Mouse (Mus musculus): Measurements from ENCODE around the gene 1700029J07Rik. TPM values are rescaled to one million over a fixed set of nuclear protein-coding genes. Genes with fewer than 3 reads are reported as not detected.

Gene 1700029J07Rik
- polyA plus RNA-seq, 1 experiment from 2014 or later = 1.2 TPM

GRCm38 (mm10) chr8:46010306-46010705 is 35.3 kb upstream of the 1700029J07Rik start:
- no peak for ATAC-seq (ENCODE audit: low FRiP score, low TSS enrichment)
- no peak overlapping the region; the same call in 1 of the 2 replicates for H3K4me3 ChIP-seq (ENCODE audit: low read depth, low read length)
- peak overlapping the region; percentile 29 for H3K4me2 ChIP-seq (replicated peaks; ENCODE audit: low read depth)
- no peak overlapping the region for H3K27ac ChIP-seq (replicated peaks)
- WGBS = 73% methylated on average over 2 of the region's 2 CpGs
- H3K9ac ChIP-seq (ENCODE audit: low read length) = no peak overlapping the region
- H3K4me1 ChIP-seq (replicated peaks; ENCODE audit: control insufficient read depth, insufficient read depth) = no peaks in the 10 kb centered on the region
- H3K27me3 ChIP-seq (ENCODE audit: control insufficient read depth, insufficient read depth, low read length) = no peaks in the 10 kb centered on the region
- no peaks in the 10 kb centered on the region for H3K36me3 ChIP-seq (ENCODE audit: control insufficient read depth, insufficient read depth, low read length)
- TF ChIP-seq EP300 (optimal IDR thresholded peaks at IDR 0.05) = no peak
- TF ChIP-seq CTCF (IDR thresholded peaks at IDR 0.05; ENCODE audit: low read depth) = no peak
- DNase-seq (ENCODE audit: low spot score) = no peak
- H3K9me3 ChIP-seq (ENCODE audit: control insufficient read depth, low read length) = no peaks in the 10 kb centered on the region

GRCm38 (mm10) chr8:46007050-46007672 is 32.1 kb upstream of the 1700029J07Rik start:
- Histone ChIP-seq H3K27ac (replicated peaks) (no peak overlapping the region), H3K4me1 (replicated peaks; ENCODE audit: control insufficient read depth, insufficient read depth) (no peaks in the 10 kb centered on the region), H3K36me3 (ENCODE audit: control insufficient read depth, insufficient read depth, low read length) (no peaks in the 10 kb centered on the region), H3K4me3 (ENCODE audit: low read depth, low read length) (no peak overlapping the region), H3K9me3 (ENCODE audit: control insufficient read depth, low read length) (no peaks in the 10 kb centered on the region), H3K27me3 (ENCODE audit: control insufficient read depth, insufficient read depth, low read length) (no peaks in the 10 kb centered on the region), H3K9ac (ENCODE audit: low read length) (no peak overlapping the region), H3K4me2 (replicated peaks; ENCODE audit: low read depth) (no peak overlapping the region)
- DNase-seq (ENCODE audit: low spot score) = no peak
- TF ChIP-seq CTCF (IDR thresholded peaks at IDR 0.05; ENCODE audit: low read depth) = no peak
- TF ChIP-seq EP300 (optimal IDR thresholded peaks at IDR 0.05) = no peak
- WGBS = 36% methylated on average over 3 of the region's 3 CpGs
- ATAC-seq (ENCODE audit: low FRiP score, low TSS enrichment) = peak; percentile 67

GRCm38 (mm10) chr8:46005596-46005995 is 30.5 kb upstream of the 1700029J07Rik start, which contains the start of gene Ankrd37:
Ankrd37 (minus strand) TSS chr8:46005707.
- H3K27ac ChIP-seq (replicated peaks) = no peak within 1 kb of the TSS; the same call in 1 of the 2 replicates
- no peaks in the 10 kb centered on the region for H3K9me3 ChIP-seq (ENCODE audit: control insufficient read depth, low read length)
- H3K4me2 ChIP-seq (replicated peaks; ENCODE audit: low read depth) = no peak within 1 kb of the TSS
- no peaks in the 10 kb centered on the region for H3K4me1 ChIP-seq (replicated peaks; ENCODE audit: control insufficient read depth, insufficient read depth)
- H3K9ac ChIP-seq (ENCODE audit: low read length) = no peak within 1 kb of the TSS
- H3K36me3 ChIP-seq (ENCODE audit: control insufficient read depth, insufficient read depth, low read length) = no peaks in the 10 kb centered on the region
- H3K4me3 ChIP-seq (ENCODE audit: low read depth, low read length) = no peak within 1 kb of the TSS
- H3K27me3 ChIP-seq (ENCODE audit: control insufficient read depth, insufficient read depth, low read length) = no peaks in the 10 kb centered on the region
- TF ChIP-seq EP300 (optimal IDR thresholded peaks at IDR 0.05) (no peak), CTCF (IDR thresholded peaks at IDR 0.05; ENCODE audit: low read depth) (no peak)
- WGBS = 52% methylated on average over 4 of the region's 4 CpGs
- DNase-seq (ENCODE audit: low spot score) = no peak
- ATAC-seq (ENCODE audit: low FRiP score, low TSS enrichment) = no peak

- Histone ChIP-seq H3K36me3 (ENCODE audit: control insufficient read depth, insufficient read depth, low read length) (peaks cover 10% of the 10 kb centered on the region; the same call in 1 of the 2 replicates), H3K27ac (replicated peaks) (peak overlapping the region; percentile 97), H3K27me3 (ENCODE audit: control insufficient read depth, insufficient read depth, low read length) (no peaks in the 10 kb centered on the region), H3K4me1 (replicated peaks; ENCODE audit: control insufficient read depth, insufficient read depth) (no peaks in the 10 kb centered on the region), H3K9me3 (ENCODE audit: control insufficient read depth, low read length) (no peaks in the 10 kb centered on the region), H3K9ac (ENCODE audit: low read length) (peak overlapping the region; percentile 74), H3K4me2 (replicated peaks; ENCODE audit: low read depth) (peak overlapping the region; percentile 79), H3K4me3 (ENCODE audit: low read depth, low read length) (peak overlapping the region; percentile 57)
- DNase-seq (ENCODE audit: low spot score) (peak; percentile 99), ATAC-seq (ENCODE audit: low FRiP score, low TSS enrichment) (peak; percentile 99)
- TF ChIP-seq CTCF (IDR thresholded peaks at IDR 0.05; ENCODE audit: low read depth) (no peak; the same call in 1 of the 2 replicates), EP300 (optimal IDR thresholded peaks at IDR 0.05) (no peak)
- 5% methylated on average over 49 of the region's 55 CpGs for WGBS
Observed at GRCm38 (mm10) chr8:45999784-46000705, 25.0 kb upstream of the 1700029J07Rik start.

GRCm38 (mm10) chr8:45999138-45999783 is 24.2 kb upstream of the 1700029J07Rik start, which contains the start of gene Lrp2bp:
Lrp2bp (plus strand) TSS chr8:45999303.
- peak within 1 kb of the TSS; percentile 57 for H3K4me3 ChIP-seq (ENCODE audit: low read depth, low read length)
- H3K27ac ChIP-seq (replicated peaks) = peak within 1 kb of the TSS; percentile 97
- no peaks in the 10 kb centered on the region for H3K4me1 ChIP-seq (replicated peaks; ENCODE audit: control insufficient read depth, insufficient read depth)
- peak within 1 kb of the TSS; percentile 74 for H3K9ac ChIP-seq (ENCODE audit: low read length)
- H3K9me3 ChIP-seq (ENCODE audit: control insufficient read depth, low read length) = no peaks in the 10 kb centered on the region
- DNase-seq (ENCODE audit: low spot score) = peak; percentile 81
- H3K27me3 ChIP-seq (ENCODE audit: control insufficient read depth, insufficient read depth, low read length) = no peaks in the 10 kb centered on the region
- ATAC-seq (ENCODE audit: low FRiP score, low TSS enrichment) = peak; percentile 74
- peaks cover 10% of the 10 kb centered on the region; the same call in 1 of the 2 replicates for H3K36me3 ChIP-seq (ENCODE audit: control insufficient read depth, insufficient read depth, low read length)
- WGBS = 2% methylated on average over 22 of the region's 22 CpGs
- H3K4me2 ChIP-seq (replicated peaks; ENCODE audit: low read depth) = peak within 1 kb of the TSS; percentile 79
- TF ChIP-seq EP300 (optimal IDR thresholded peaks at IDR 0.05) (no peak), CTCF (IDR thresholded peaks at IDR 0.05; ENCODE audit: low read depth) (peak; percentile 53)

Measured in stomach, postnatal 0 days (tissue).